Mouse (Mus musculus) duodenum, adult 2 months (tissue): ENCODE measurements around the gene Cmbl. TPM values are rescaled to one million over a fixed set of nuclear protein-coding genes. Genes with fewer than 3 reads are reported as not detected.

Experiments
- polyA plus RNA-seq: library from polyadenylated mRNA; depleted of rRNA; stranded (reverse); fragments of >200 nt; gene quantifications from 2 replicates; pipeline ENCODE4 v1.2.3, GENCODE M21; 2012; ENCODE audit warnings: low replicate concordance; rRNA removed

The Cmbl gene
- 140 and 161 TPM in 2 replicates for polyA plus RNA-seq

GRCm38 (mm10) chr15:31565184-31565583, at the start of gene Cmbl:
Cmbl (plus strand) TSS chr15:31565389.

GRCm38 (mm10) chr15:31530659-31531445, 34.3 kb upstream of the Cmbl start, which contains the start of gene March6:
March6 (minus strand) TSS chr15:31531053.

GRCm38 (mm10) chr15:31601646-31602374, 36.6 kb downstream of the Cmbl start, which contains the start of the genes Cct5 and Fam173b:
Cct5 (minus strand) TSS chr15:31601804.
Fam173b (plus strand) TSS chr15:31601852.

Other genes starting within 250 kb of the Cmbl start
- gene Ankrd33b, start 197.7 kb upstream of the Cmbl start, polyA plus RNA-seq, result 0.22 and 0.27 TPM in 2 replicates
- 0.27 and 0.87 TPM in 2 replicates for gene Ropn1l, start 111.7 kb upstream of the Cmbl start, polyA plus RNA-seq
- 8.3 and 10.2 TPM in 2 replicates for gene March6, start 34.3 kb upstream of the Cmbl start, polyA plus RNA-seq
- 21.3 and 22.6 TPM in 2 replicates for gene Cct5, start 36.4 kb downstream of the Cmbl start, polyA plus RNA-seq
- 2.3 and 2.4 TPM in 2 replicates for gene Fam173b, start 36.5 kb downstream of the Cmbl start, polyA plus RNA-seq